Mouse (Mus musculus): ENCODE results near the gene Sostdc1. TPM values are rescaled to one million over a fixed set of nuclear protein-coding genes. Genes with fewer than 3 reads are reported as not detected.

Gene Sostdc1
- polyA plus RNA-seq (2015; fragmentation: Nextera tagmentation; extraction: Ambion mirVana): 0.18 TPM in 2 replicates

GRCm38 (mm10) chr12:36313916-36314315 lies at the start of gene Sostdc1:
TSS of gene Sostdc1 (plus strand) at chr12:36314139.
- H3K4me2 ChIP-seq (ENCODE audit: low read depth, low read length): no peak within 1 kb of the TSS
- 21% methylated on average over 7 of the region's 7 CpGs for WGBS (ENCODE audit: insufficient replicate concordance)
- no peaks in the 10 kb centered on the region for H3K36me3 ChIP-seq (ENCODE audit: control insufficient read depth, insufficient read depth)
- no peaks in the 10 kb centered on the region for H3K9me3 ChIP-seq (replicated peaks; ENCODE audit: control insufficient read depth, low read length)
- ATAC-seq (ENCODE audit: low read depth): no peak
- no peak within 1 kb of the TSS for H3K27ac ChIP-seq (ENCODE audit: low read length)
- no peak within 1 kb of the TSS for H3K9ac ChIP-seq (ENCODE audit: low read depth, low read length)
- no peak within 1 kb of the TSS for H3K4me3 ChIP-seq (ENCODE audit: low read depth, low read length)
- H3K27me3 ChIP-seq (ENCODE audit: control insufficient read depth, insufficient read depth, low read depth, low read length): no peaks in the 10 kb centered on the region; the same call in 1 of the 2 replicates
- H3K4me1 ChIP-seq (ENCODE audit: control insufficient read depth, low read depth, low read length): no peaks in the 10 kb centered on the region

- H3K4me3 ChIP-seq (ENCODE audit: low read depth, low read length): no peak overlapping the region
- no peaks in the 10 kb centered on the region for H3K27me3 ChIP-seq (ENCODE audit: control insufficient read depth, insufficient read depth, low read depth, low read length)
- H3K9me3 ChIP-seq (replicated peaks; ENCODE audit: control insufficient read depth, low read length): no peaks in the 10 kb centered on the region
- H3K27ac ChIP-seq (ENCODE audit: low read length): no peak overlapping the region
- H3K4me1 ChIP-seq (ENCODE audit: control insufficient read depth, low read depth, low read length): no peaks in the 10 kb centered on the region
- no peak for ATAC-seq (ENCODE audit: low read depth)
- H3K9ac ChIP-seq (ENCODE audit: low read depth, low read length): no peak overlapping the region
- H3K4me2 ChIP-seq (ENCODE audit: low read depth, low read length): no peak overlapping the region
- 69% methylated on average over 8 of the region's 8 CpGs for WGBS (ENCODE audit: insufficient replicate concordance)
- H3K36me3 ChIP-seq (ENCODE audit: control insufficient read depth, insufficient read depth): no peaks in the 10 kb centered on the region
These were observed 46.2 kb upstream of the Sostdc1 start for GRCm38 (mm10) chr12:36267670-36268246.

GRCm38 (mm10) chr12:36274823-36275222 lies 39.1 kb upstream of the Sostdc1 start:
- H3K4me1 ChIP-seq (ENCODE audit: control insufficient read depth, low read depth, low read length): no peaks in the 10 kb centered on the region
- H3K4me3 ChIP-seq (ENCODE audit: low read depth, low read length): no peak overlapping the region
- WGBS (ENCODE audit: insufficient replicate concordance): 55% methylated on average over 3 of the region's 3 CpGs
- no peak overlapping the region for H3K27ac ChIP-seq (ENCODE audit: low read length)
- no peaks in the 10 kb centered on the region for H3K27me3 ChIP-seq (ENCODE audit: control insufficient read depth, insufficient read depth, low read depth, low read length)
- H3K9ac ChIP-seq (ENCODE audit: low read depth, low read length): no peak overlapping the region
- H3K9me3 ChIP-seq (replicated peaks; ENCODE audit: control insufficient read depth, low read length): no peaks in the 10 kb centered on the region
- ATAC-seq (ENCODE audit: low read depth): no peak
- H3K36me3 ChIP-seq (ENCODE audit: control insufficient read depth, insufficient read depth): no peaks in the 10 kb centered on the region
- H3K4me2 ChIP-seq (ENCODE audit: low read depth, low read length): no peak overlapping the region

GRCm38 (mm10) chr12:36289634-36290033 lies 24.3 kb upstream of the Sostdc1 start:
- Histone ChIP-seq H3K27ac (ENCODE audit: low read length) (no peak overlapping the region), H3K27me3 (ENCODE audit: control insufficient read depth, insufficient read depth, low read depth, low read length) (no peaks in the 10 kb centered on the region), H3K4me2 (ENCODE audit: low read depth, low read length) (no peak overlapping the region), H3K4me3 (ENCODE audit: low read depth, low read length) (no peak overlapping the region), H3K36me3 (ENCODE audit: control insufficient read depth, insufficient read depth) (no peaks in the 10 kb centered on the region), H3K9ac (ENCODE audit: low read depth, low read length) (no peak overlapping the region), H3K4me1 (ENCODE audit: control insufficient read depth, low read depth, low read length) (no peaks in the 10 kb centered on the region), H3K9me3 (replicated peaks; ENCODE audit: control insufficient read depth, low read length) (no peaks in the 10 kb centered on the region)
- no peak for ATAC-seq (ENCODE audit: low read depth)
- 63% methylated on average over 8 of the region's 8 CpGs for WGBS (ENCODE audit: insufficient replicate concordance)

GRCm38 (mm10) chr12:36290465-36290864 lies 23.5 kb upstream of the Sostdc1 start:
- no peak overlapping the region for H3K9ac ChIP-seq (ENCODE audit: low read depth, low read length)
- no peaks in the 10 kb centered on the region for H3K4me1 ChIP-seq (ENCODE audit: control insufficient read depth, low read depth, low read length)
- H3K36me3 ChIP-seq (ENCODE audit: control insufficient read depth, insufficient read depth): no peaks in the 10 kb centered on the region
- H3K4me3 ChIP-seq (ENCODE audit: low read depth, low read length): no peak overlapping the region
- no peak for ATAC-seq (ENCODE audit: low read depth)
- no peaks in the 10 kb centered on the region for H3K9me3 ChIP-seq (replicated peaks; ENCODE audit: control insufficient read depth, low read length)
- 64% methylated on average over 4 of the region's 4 CpGs for WGBS (ENCODE audit: insufficient replicate concordance)
- no peaks in the 10 kb centered on the region for H3K27me3 ChIP-seq (ENCODE audit: control insufficient read depth, insufficient read depth, low read depth, low read length)
- H3K4me2 ChIP-seq (ENCODE audit: low read depth, low read length): no peak overlapping the region
- no peak overlapping the region for H3K27ac ChIP-seq (ENCODE audit: low read length)

GRCm38 (mm10) chr12:36291346-36291745 lies 22.6 kb upstream of the Sostdc1 start:
- 66% methylated on average over 6 of the region's 6 CpGs for WGBS (ENCODE audit: insufficient replicate concordance)
- no peak for ATAC-seq (ENCODE audit: low read depth)
- H3K4me2 ChIP-seq (ENCODE audit: low read depth, low read length): no peak overlapping the region
- H3K4me3 ChIP-seq (ENCODE audit: low read depth, low read length): no peak overlapping the region
- no peaks in the 10 kb centered on the region for H3K36me3 ChIP-seq (ENCODE audit: control insufficient read depth, insufficient read depth)
- H3K9ac ChIP-seq (ENCODE audit: low read depth, low read length): no peak overlapping the region
- no peak overlapping the region for H3K27ac ChIP-seq (ENCODE audit: low read length)
- H3K9me3 ChIP-seq (replicated peaks; ENCODE audit: control insufficient read depth, low read length): no peaks in the 10 kb centered on the region
- H3K4me1 ChIP-seq (ENCODE audit: control insufficient read depth, low read depth, low read length): no peaks in the 10 kb centered on the region
- no peaks in the 10 kb centered on the region for H3K27me3 ChIP-seq (ENCODE audit: control insufficient read depth, insufficient read depth, low read depth, low read length)

- H3K27me3 ChIP-seq (ENCODE audit: control insufficient read depth, insufficient read depth, low read depth, low read length): no peaks in the 10 kb centered on the region
- no peak overlapping the region for H3K4me2 ChIP-seq (ENCODE audit: low read depth, low read length)
- H3K27ac ChIP-seq (ENCODE audit: low read length): no peak overlapping the region
- H3K4me3 ChIP-seq (ENCODE audit: low read depth, low read length): no peak overlapping the region
- H3K9me3 ChIP-seq (replicated peaks; ENCODE audit: control insufficient read depth, low read length): no peaks in the 10 kb centered on the region
- no peaks in the 10 kb centered on the region for H3K36me3 ChIP-seq (ENCODE audit: control insufficient read depth, insufficient read depth)
- H3K4me1 ChIP-seq (ENCODE audit: control insufficient read depth, low read depth, low read length): no peaks in the 10 kb centered on the region
- H3K9ac ChIP-seq (ENCODE audit: low read depth, low read length): no peak overlapping the region
- 77% methylated on average over 12 of the region's 12 CpGs for WGBS (ENCODE audit: insufficient replicate concordance)
- no peak for ATAC-seq (ENCODE audit: low read depth)
These were observed 11.6 kb upstream of the Sostdc1 start for GRCm38 (mm10) chr12:36302326-36302725.

GRCm38 (mm10) chr12:36302905-36303642 lies 10.9 kb upstream of the Sostdc1 start:
- Histone ChIP-seq H3K27me3 (ENCODE audit: control insufficient read depth, insufficient read depth, low read depth, low read length) (no peaks in the 10 kb centered on the region), H3K27ac (ENCODE audit: low read length) (no peak overlapping the region), H3K36me3 (ENCODE audit: control insufficient read depth, insufficient read depth) (no peaks in the 10 kb centered on the region), H3K9ac (ENCODE audit: low read depth, low read length) (no peak overlapping the region), H3K4me3 (ENCODE audit: low read depth, low read length) (no peak overlapping the region), H3K4me1 (ENCODE audit: control insufficient read depth, low read depth, low read length) (no peaks in the 10 kb centered on the region), H3K4me2 (ENCODE audit: low read depth, low read length) (no peak overlapping the region), H3K9me3 (replicated peaks; ENCODE audit: control insufficient read depth, low read length) (no peaks in the 10 kb centered on the region)
- ATAC-seq (ENCODE audit: low read depth): no peak
- 70% methylated on average over 8 of the region's 8 CpGs for WGBS (ENCODE audit: insufficient replicate concordance)

GRCm38 (mm10) chr12:36308737-36309420 lies 5.1 kb upstream of the Sostdc1 start:
- Histone ChIP-seq H3K4me1 (ENCODE audit: control insufficient read depth, low read depth, low read length) (no peaks in the 10 kb centered on the region), H3K9me3 (replicated peaks; ENCODE audit: control insufficient read depth, low read length) (no peaks in the 10 kb centered on the region), H3K9ac (ENCODE audit: low read depth, low read length) (no peak overlapping the region), H3K36me3 (ENCODE audit: control insufficient read depth, insufficient read depth) (no peaks in the 10 kb centered on the region), H3K4me2 (ENCODE audit: low read depth, low read length) (no peak overlapping the region), H3K27me3 (ENCODE audit: control insufficient read depth, insufficient read depth, low read depth, low read length) (no peaks in the 10 kb centered on the region), H3K27ac (ENCODE audit: low read length) (no peak overlapping the region), H3K4me3 (ENCODE audit: low read depth, low read length) (no peak overlapping the region)
- no peak for ATAC-seq (ENCODE audit: low read depth)
- WGBS (ENCODE audit: insufficient replicate concordance): 34% methylated on average over 6 of the region's 6 CpGs
